Mouse (Mus musculus) lung, adult 2 months (tissue): Measurements from ENCODE around the gene Chrna4.

Experiments used
- CTCF ChIP-seq: fragments of 200-500 bp; IDR thresholded peaks from 2 replicates; pipeline ENCODE4 v1.5.1; 2011; ENCODE audit warnings: mild to moderate bottlenecking, low read length, control low read depth; ENCODE audit not compliant: insufficient read depth
- POLR2A ChIP-seq: fragments of 200-500 bp; IDR thresholded peaks from 2 replicates; pipeline ENCODE4 v1.6.1; 2011; ENCODE audit warnings: low read depth, mild to moderate bottlenecking, control low read depth, low read length, borderline replicate concordance; ENCODE audit errors: extremely low read depth

DNA sequence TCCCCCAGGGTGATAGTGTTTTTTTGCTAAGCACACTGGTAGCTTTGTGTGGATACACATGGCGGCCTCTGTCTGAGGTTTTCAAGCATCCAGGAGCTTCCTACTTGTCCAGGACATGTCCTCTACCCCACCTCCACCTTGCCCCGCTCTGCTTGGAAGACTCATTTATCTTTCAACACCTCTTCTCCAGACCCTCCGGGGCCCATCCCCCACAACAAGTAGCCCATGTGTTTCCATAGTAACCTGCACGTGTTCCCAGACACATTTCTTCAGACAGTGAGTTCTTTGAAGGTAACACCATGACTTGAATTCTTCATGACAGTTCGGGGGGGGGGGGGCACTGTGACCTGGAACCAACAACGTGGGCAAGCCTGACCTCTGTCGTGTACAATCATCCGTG lies 14.0 kb upstream of the Chrna4 start:
- TF ChIP-seq POLR2A (no peak), CTCF (no peak)
